Mouse (Mus musculus) erythroblast, embryonic 14.5 days (primary cell): ENCODE results near the gene Etv2.

Source experiments
- GATA1 ChIP-seq: IDR thresholded peaks from 2 replicates; pipeline ENCODE4 v1.6.1; 2012; ENCODE audit warnings: low read length, inconsistent platforms, mixed read lengths
- TAL1 ChIP-seq: IDR thresholded peaks from 3 replicates; pipeline ENCODE4 v1.6.1; 2012; ENCODE audit warnings: low read length, inconsistent platforms, mixed read lengths

- TF ChIP-seq GATA1: no peak
- TF ChIP-seq TAL1: no peak
Measured at GRCm38 (mm10) chr7:30634621-30635020, 1.0 kb downstream of the Etv2 start.
